Mouse (Mus musculus): Measurements from ENCODE around the gene Ldlrap1. TPM values are rescaled to one million over a fixed set of nuclear protein-coding genes. Genes with fewer than 3 reads are reported as not detected.

Gene Ldlrap1
- total and polyA plus RNA-seq, 3 experiments, result 11.5 to 12.6 (median 12.4) TPM

- Histone ChIP-seq H3K27me3 (ENCODE audit: control insufficient read depth, insufficient read depth, low read length) (no peaks in the 10 kb centered on the region), H3K36me3 (ENCODE audit: control insufficient read depth, insufficient read depth, low read length) (no peaks in the 10 kb centered on the region), H3K79me2 (replicated peaks; ENCODE audit: control insufficient read depth, insufficient read depth, low read length) (peaks cover 2% of the 10 kb centered on the region; the same call in 1 of the 2 replicates), H3K9ac (ENCODE audit: low read depth, low read length) (no peak overlapping the region; the same call in 1 of the 2 replicates), H3K4me1 (ENCODE audit: control insufficient read depth, insufficient read depth, low read length) (peaks cover 8% of the 10 kb centered on the region), H3K27ac (peak overlapping the region; percentile 70), H3K4me3 (peak overlapping the region; percentile 75)
- 7% methylated on average over 6 of the region's 6 CpGs for WGBS
- intact Hi-C loops (cut with DNase I), result loop anchor here (1.0 to 2.0 kb wide), 2 partner anchors 74 to 119 kb away; no protein-coding TSS in a partner anchor
- DNase-seq, result peak; percentile 80 to 81
- TF ChIP-seq POLR2A (IDR thresholded peaks at IDR 0.05; ENCODE audit: insufficient read depth, low read depth, low read length) (no peak), EP300 (IDR thresholded peaks at IDR 0.05; ENCODE audit: insufficient read depth, low read depth, low read length) (0 out of 2 replicates have a peak, but pooled peaks have one; percentile 62), CTCF (IDR thresholded peaks at IDR 0.05) (peak; percentile 100)
These were observed 65.9 kb downstream of the Ldlrap1 start for GRCm38 (mm10) chr4:134701934-134702333.

- Histone ChIP-seq H3K36me3 (ENCODE audit: control insufficient read depth, insufficient read depth, low read length) (no peaks in the 10 kb centered on the region), H3K4me3 (no peak overlapping the region), H3K27me3 (ENCODE audit: control insufficient read depth, insufficient read depth, low read length) (no peaks in the 10 kb centered on the region), H3K9ac (ENCODE audit: low read depth, low read length) (no peak overlapping the region), H3K27ac (no peak overlapping the region), H3K79me2 (replicated peaks; ENCODE audit: control insufficient read depth, insufficient read depth, low read length) (peaks cover 2% of the 10 kb centered on the region; the same call in 1 of the 2 replicates), H3K4me1 (ENCODE audit: control insufficient read depth, insufficient read depth, low read length) (peaks cover 9% of the 10 kb centered on the region)
- WGBS, result 95% methylated on average over 2 of the region's 2 CpGs
- intact Hi-C loops (cut with DNase I), result no loop called here
- TF ChIP-seq EP300 (IDR thresholded peaks at IDR 0.05; ENCODE audit: insufficient read depth, low read depth, low read length), result no peak
- TF ChIP-seq POLR2A (IDR thresholded peaks at IDR 0.05; ENCODE audit: insufficient read depth, low read depth, low read length), result no peak
- no peak for TF ChIP-seq CTCF (IDR thresholded peaks at IDR 0.05)
- no peak for DNase-seq
These were observed 66.9 kb downstream of the Ldlrap1 start for GRCm38 (mm10) chr4:134700911-134701310.

GRCm38 (mm10) chr4:134693202-134693940 is 74.5 kb downstream of the Ldlrap1 start:
- H3K79me2 ChIP-seq (replicated peaks; ENCODE audit: control insufficient read depth, insufficient read depth, low read length), result no peaks in the 10 kb centered on the region; the same call in 1 of the 2 replicates
- H3K4me3 ChIP-seq, result no peak overlapping the region
- H3K4me1 ChIP-seq (ENCODE audit: control insufficient read depth, insufficient read depth, low read length), result 0 out of 2 replicates have a peak, but pooled peaks cover 2% of the 10 kb centered on the region
- H3K27me3 ChIP-seq (ENCODE audit: control insufficient read depth, insufficient read depth, low read length), result no peaks in the 10 kb centered on the region
- no peak overlapping the region for H3K9ac ChIP-seq (ENCODE audit: low read depth, low read length)
- intact Hi-C loops (cut with DNase I), result no loop called here
- TF ChIP-seq EP300 (IDR thresholded peaks at IDR 0.05; ENCODE audit: insufficient read depth, low read depth, low read length) (no peak), POLR2A (IDR thresholded peaks at IDR 0.05; ENCODE audit: insufficient read depth, low read depth, low read length) (no peak), CTCF (IDR thresholded peaks at IDR 0.05) (no peak)
- H3K36me3 ChIP-seq (ENCODE audit: control insufficient read depth, insufficient read depth, low read length), result no peaks in the 10 kb centered on the region
- no peak overlapping the region for H3K27ac ChIP-seq
- 72% methylated on average over 9 of the region's 9 CpGs for WGBS
- no peak for DNase-seq

- Histone ChIP-seq H3K27ac (no peak overlapping the region), H3K36me3 (ENCODE audit: control insufficient read depth, insufficient read depth, low read length) (no peaks in the 10 kb centered on the region), H3K9ac (ENCODE audit: low read depth, low read length) (no peak overlapping the region), H3K4me3 (no peak overlapping the region), H3K4me1 (ENCODE audit: control insufficient read depth, insufficient read depth, low read length) (0 out of 2 replicates have a peak, but pooled peaks cover 2% of the 10 kb centered on the region), H3K79me2 (replicated peaks; ENCODE audit: control insufficient read depth, insufficient read depth, low read length) (no peaks in the 10 kb centered on the region; the same call in 1 of the 2 replicates), H3K27me3 (ENCODE audit: control insufficient read depth, insufficient read depth, low read length) (no peaks in the 10 kb centered on the region)
- DNase-seq, result no peak
- intact Hi-C loops (cut with DNase I), result no loop called here
- 100% methylated on average over 1 of the region's 1 CpGs for WGBS
- TF ChIP-seq EP300 (IDR thresholded peaks at IDR 0.05; ENCODE audit: insufficient read depth, low read depth, low read length) (no peak), CTCF (IDR thresholded peaks at IDR 0.05) (peak; percentile 44)
These were observed 75.4 kb downstream of the Ldlrap1 start for GRCm38 (mm10) chr4:134692388-134692787.

Other genes starting within 250 kb of the Ldlrap1 start
- 100 to 1,000 TPM; 170 to 191 TPM for gene Mtfr1l, start 232.6 kb downstream of the Ldlrap1 start, total RNA-seq (2021)
- gene Mtfr1l, start 232.6 kb downstream of the Ldlrap1 start, polyA plus RNA-seq (2012; rRNA removed), result 196 and 278 TPM in 2 replicates
- 10 to 100 TPM; 18.6 to 19.9 TPM for gene Selenon, start 215.9 kb downstream of the Ldlrap1 start, total RNA-seq (2021)
- gene Selenon, start 215.9 kb downstream of the Ldlrap1 start, polyA plus RNA-seq (2012; rRNA removed), result 22.5 and 23.6 TPM in 2 replicates
- gene Man1c1, start 63.7 kb downstream of the Ldlrap1 start, total RNA-seq (2021), result 10 to 100 TPM; 24.8 to 28.4 TPM
- gene Man1c1, start 63.7 kb downstream of the Ldlrap1 start, polyA plus RNA-seq (2012; rRNA removed), result 14.1 and 17.6 TPM in 2 replicates
- 10 to 100 TPM; 16.9 to 23.4 TPM for gene Maco1, start 85.3 kb upstream of the Ldlrap1 start, total RNA-seq (2021)
- 5.5 and 9.2 TPM in 2 replicates for gene Maco1, start 85.3 kb upstream of the Ldlrap1 start, polyA plus RNA-seq (2012; rRNA removed)
- gene Rhd, start 96.5 kb upstream of the Ldlrap1 start, total RNA-seq (2021), result 1 to 10 TPM; 3.2 to 5.7 TPM
- gene Rhd, start 96.5 kb upstream of the Ldlrap1 start, polyA plus RNA-seq (2012; rRNA removed), result 5.8 and 6.0 TPM in 2 replicates
- gene Tmem50a, start 147.0 kb upstream of the Ldlrap1 start, total RNA-seq (2021), result 10 to 100 TPM; 59.3 to 69.2 TPM
- 81.8 and 106 TPM in 2 replicates for gene Tmem50a, start 147.0 kb upstream of the Ldlrap1 start, polyA plus RNA-seq (2012; rRNA removed)
- 100 to 1,000 TPM; 137 to 175 TPM for gene Rsrp1, start 155.6 kb upstream of the Ldlrap1 start, total RNA-seq (2021)
- 192 TPM in 2 replicates for gene Rsrp1, start 155.6 kb upstream of the Ldlrap1 start, polyA plus RNA-seq (2012; rRNA removed)
- gene Syf2, start 162.9 kb upstream of the Ldlrap1 start, total RNA-seq (2021), result 10 to 100 TPM; 48.7 to 61.1 TPM
- 24.9 and 34.1 TPM in 2 replicates for gene Syf2, start 162.9 kb upstream of the Ldlrap1 start, polyA plus RNA-seq (2012; rRNA removed)